Mouse (Mus musculus) thymus, postnatal 0 days (tissue): Measurements from ENCODE around the gene Emc9. TPM values are rescaled to one million over a fixed set of nuclear protein-coding genes. Genes with fewer than 3 reads are reported as not detected.

Source experiments
- DNase-seq: peaks from one replicate; pipeline ENCODE4 v3.0.0-alpha.2; 2015; ENCODE audit warnings: low spot score
- polyA plus RNA-seq: library from polyadenylated mRNA; unstranded; fragments of >200 nt; fragmentation: Nextera tagmentation; extraction: Ambion mirVana; gene quantifications from 2 replicates; pipeline ENCODE4 v1.2.1, GENCODE M21; 2015

Emc9 gene
- polyA plus RNA-seq = 4.8 and 5.6 TPM in 2 replicates

GRCm38 (mm10) chr14:55584702-55585565 is at the start of gene Emc9:
TSS of gene Emc9 (minus strand) at chr14:55585302.
- peak; percentile 15 for DNase-seq

GRCm38 (mm10) chr14:55629312-55629711 is 44.2 kb upstream of the Emc9 start:
- DNase-seq = peak; percentile 80

GRCm38 (mm10) chr14:55628077-55628827 is 43.1 kb upstream of the Emc9 start:
- no peak for DNase-seq

GRCm38 (mm10) chr14:55618486-55619195 is 33.5 kb upstream of the Emc9 start:
- no peak for DNase-seq

- peak; percentile 64 for DNase-seq
Observed at GRCm38 (mm10) chr14:55617822-55618221, 32.7 kb upstream of the Emc9 start, which contains the start of gene Rec8. TSS of gene Rec8 (plus strand) at chr14:55618037.

DNA sequence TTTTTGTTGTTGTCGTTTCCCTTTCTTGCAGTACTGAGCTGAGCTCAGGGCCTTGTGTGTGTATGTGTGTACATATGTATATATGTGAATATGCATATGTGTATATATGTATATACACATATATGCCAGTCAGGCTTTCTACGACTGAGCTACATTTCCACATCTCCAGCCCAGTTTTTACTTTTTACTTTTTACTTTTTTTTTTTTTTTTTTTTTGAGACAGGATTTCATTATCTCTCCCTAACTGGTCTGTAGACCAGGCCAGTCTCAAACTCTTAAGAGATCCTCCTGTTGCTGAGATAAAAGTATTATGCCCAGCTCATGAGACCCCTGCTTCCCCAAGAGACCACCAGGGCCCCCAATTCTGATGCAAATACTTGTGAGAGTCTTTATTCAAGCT is 31.7 kb upstream of the Emc9 start:
- DNase-seq = no peak

DNA sequence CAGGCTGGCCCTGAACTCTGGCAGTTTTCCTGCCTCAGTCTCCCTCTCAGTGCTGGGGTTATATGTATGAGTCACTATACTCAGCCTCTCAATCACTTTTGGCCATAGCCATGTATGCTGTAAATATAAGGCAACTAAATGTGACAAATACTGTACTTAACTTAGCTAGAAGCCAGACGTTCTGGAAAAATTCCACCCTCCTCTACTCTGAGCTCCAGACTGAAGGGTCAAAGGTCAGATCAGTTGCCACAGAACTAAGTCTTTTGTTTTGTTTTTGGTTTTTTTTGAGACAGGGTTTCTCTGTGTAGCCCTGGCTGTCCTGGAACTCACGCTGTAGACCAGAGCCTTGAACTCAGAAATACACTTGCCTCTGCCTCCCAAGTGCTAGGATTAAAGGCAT is 30.8 kb upstream of the Emc9 start:
- DNase-seq = no peak

GRCm38 (mm10) chr14:55614565-55615178 is 29.6 kb upstream of the Emc9 start:
- no peak for DNase-seq

DNA sequence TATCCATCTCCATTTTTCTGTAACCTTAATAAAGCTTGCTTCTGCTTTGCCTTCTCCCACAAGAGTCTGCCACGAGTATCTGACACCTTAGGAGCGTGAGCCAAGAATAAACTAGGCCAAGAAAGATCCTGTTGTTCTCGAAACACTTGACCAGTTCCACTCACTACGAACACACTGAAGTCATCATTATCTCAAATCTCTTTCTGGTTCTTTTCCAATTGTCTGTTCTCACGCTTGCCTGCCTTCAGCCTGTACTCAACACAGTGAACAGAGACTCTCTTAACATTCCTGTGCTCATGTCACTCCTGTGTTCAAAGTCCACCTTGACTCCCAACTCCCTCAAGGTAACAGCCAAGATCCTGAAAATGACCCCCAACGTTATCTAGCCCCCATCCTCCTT is 28.2 kb upstream of the Emc9 start:
- no peak for DNase-seq

GRCm38 (mm10) chr14:55608339-55608738 is 23.2 kb upstream of the Emc9 start:
- no peak for DNase-seq

- DNase-seq = no peak
Observed at GRCm38 (mm10) chr14:55605743-55606459, 20.8 kb upstream of the Emc9 start.

- no peak for DNase-seq
Observed at GRCm38 (mm10) chr14:55604823-55605222, 19.7 kb upstream of the Emc9 start.

DNA sequence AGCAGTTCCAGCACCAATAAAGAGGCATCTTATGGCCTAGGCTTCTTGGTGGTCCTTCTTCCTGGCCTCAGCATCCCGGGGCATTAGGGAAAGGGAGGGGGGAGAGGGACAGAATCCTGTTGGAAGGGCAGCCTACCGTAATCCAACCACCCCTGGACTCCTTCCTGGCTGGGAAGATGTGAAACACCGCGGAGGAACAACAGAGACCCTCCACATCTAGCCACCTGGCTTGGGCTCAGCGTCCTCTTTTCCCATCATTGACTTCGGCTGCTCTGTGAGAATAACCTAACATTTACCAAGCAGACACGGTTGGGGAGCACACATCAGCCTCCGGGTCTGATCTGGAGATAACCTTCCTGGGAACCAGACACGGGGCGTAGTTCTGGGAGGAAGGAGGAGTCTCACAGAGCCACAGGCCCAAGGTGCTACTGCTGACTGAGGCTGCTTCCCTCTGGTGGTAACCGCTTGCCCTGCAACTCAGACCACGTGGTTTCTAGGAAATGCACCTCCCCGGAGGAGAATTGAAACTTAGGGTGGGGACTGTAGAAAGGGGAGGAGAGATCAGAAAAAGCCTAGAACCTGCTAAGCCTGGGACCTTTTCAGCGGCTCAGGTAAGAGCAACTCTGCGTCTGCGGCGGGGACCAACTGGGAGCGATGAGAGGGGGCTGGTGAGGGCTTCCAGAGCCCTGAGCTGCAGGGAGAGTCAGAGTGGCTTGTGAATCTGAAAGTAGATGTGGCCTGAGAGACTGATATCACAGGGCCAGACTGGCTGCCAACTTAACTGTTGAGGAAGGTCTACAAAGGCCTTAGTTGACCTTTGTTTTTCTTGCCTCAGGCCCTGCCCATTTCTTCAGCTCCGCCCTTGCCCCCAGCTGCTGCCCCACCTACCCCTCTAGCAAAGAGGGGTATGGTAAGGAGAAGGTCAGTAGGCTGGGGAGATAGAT is 18.8 kb upstream of the Emc9 start:
- DNase-seq = peak; percentile 95

DNA sequence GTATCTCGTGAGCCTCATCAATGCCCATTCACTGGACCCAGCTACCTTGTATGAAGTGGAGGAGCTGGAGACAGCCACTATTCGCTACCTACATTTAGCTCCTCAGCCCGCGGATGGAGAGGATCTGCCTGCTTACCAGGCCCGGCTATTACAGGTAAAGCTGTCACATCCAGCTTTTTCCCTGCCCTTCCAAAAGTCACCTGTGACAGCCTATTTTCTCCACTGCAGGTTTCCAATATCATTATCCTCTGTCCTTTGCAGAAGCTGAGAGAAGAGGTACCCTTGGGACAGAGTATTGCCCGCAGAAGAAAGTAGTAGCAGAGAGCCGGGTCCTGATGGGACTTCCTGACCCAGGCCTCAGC is 18.1 kb upstream of the Emc9 start, which contains the start of gene Irf9:
Gene Irf9, plus strand, starts transcription at position 301 of the 362 bp plus-strand sequence.
- no peak for DNase-seq

GRCm38 (mm10) chr14:55598521-55599390 is 13.7 kb upstream of the Emc9 start:
- no peak for DNase-seq

- DNase-seq = no peak
Observed at GRCm38 (mm10) chr14:55596036-55596690, 11.1 kb upstream of the Emc9 start.

GRCm38 (mm10) chr14:55592226-55592625 is 7.1 kb upstream of the Emc9 start:
- DNase-seq = no peak
